Mouse (Mus musculus): ENCODE measurements around the gene Gins1.
"Not testable (repeated sequence)": the region's sequence is repeated elsewhere in the genome, so short reads cannot be mapped to it uniquely, and the experiment has no call there.

Gene Gins1

GRCm38 (mm10) chr2:150909429-150910039, 4.3 kb downstream of the Gins1 start:
- peak; percentile 90 for DNase-seq (ENCODE audit: low read depth, low spot score)

GRCm38 (mm10) chr2:150910295-150910881, 5.2 kb downstream of the Gins1 start:
- DNase-seq (ENCODE audit: low read depth, low spot score) = no peak

- no peak for DNase-seq (ENCODE audit: low read depth, low spot score)
Observed at GRCm38 (mm10) chr2:150914781-150915515, 9.7 kb downstream of the Gins1 start.

GRCm38 (mm10) chr2:150915786-150916185, 10.6 kb downstream of the Gins1 start:
- no peak for DNase-seq (ENCODE audit: low read depth, low spot score)

GRCm38 (mm10) chr2:150918720-150919119, 13.5 kb downstream of the Gins1 start:
- no peak for DNase-seq (ENCODE audit: low read depth, low spot score)

GRCm38 (mm10) chr2:150920543-150920942, 15.3 kb downstream of the Gins1 start:
- no peak for DNase-seq (ENCODE audit: low read depth, low spot score)

- no peak for DNase-seq (ENCODE audit: low read depth, low spot score)
Observed at GRCm38 (mm10) chr2:150921697-150922096, 16.5 kb downstream of the Gins1 start.

- DNase-seq (ENCODE audit: low read depth, low spot score) = no peak
Observed at GRCm38 (mm10) chr2:150922165-150922564, 17.0 kb downstream of the Gins1 start.

- DNase-seq (ENCODE audit: low read depth, low spot score) = no peak
Observed at GRCm38 (mm10) chr2:150923026-150923425, 17.8 kb downstream of the Gins1 start.

- DNase-seq (ENCODE audit: low read depth, low spot score) = no peak
Observed at GRCm38 (mm10) chr2:150923505-150923904, 18.3 kb downstream of the Gins1 start.

GRCm38 (mm10) chr2:150927038-150927720, 22.0 kb downstream of the Gins1 start:
- no peak for DNase-seq (ENCODE audit: low read depth, low spot score)

- no peak for DNase-seq (ENCODE audit: low read depth, low spot score)
Observed at GRCm38 (mm10) chr2:150929156-150929555, 24.0 kb downstream of the Gins1 start.

- no peak for DNase-seq (ENCODE audit: low read depth, low spot score)
Observed at GRCm38 (mm10) chr2:150930806-150931205, 25.6 kb downstream of the Gins1 start.

- no peak for DNase-seq (ENCODE audit: low read depth, low spot score)
Observed at GRCm38 (mm10) chr2:150933482-150933881, 28.3 kb downstream of the Gins1 start.

GRCm38 (mm10) chr2:150934659-150935058, 29.5 kb downstream of the Gins1 start:
- DNase-seq (ENCODE audit: low read depth, low spot score) = no peak

GRCm38 (mm10) chr2:150944017-150944416, 38.8 kb downstream of the Gins1 start:
- DNase-seq (ENCODE audit: low read depth, low spot score) = no peak

- not testable (repeated sequence) for DNase-seq (ENCODE audit: low read depth, low spot score)
Observed at GRCm38 (mm10) chr2:150947341-150947740, 42.1 kb downstream of the Gins1 start.

GRCm38 (mm10) chr2:150947880-150948611, 42.8 kb downstream of the Gins1 start:
- not testable (repeated sequence) for DNase-seq (ENCODE audit: low read depth, low spot score)

GRCm38 (mm10) chr2:150948786-150949185, 43.6 kb downstream of the Gins1 start:
- DNase-seq (ENCODE audit: low read depth, low spot score) = no peak

GRCm38 (mm10) chr2:150949652-150950051, 44.5 kb downstream of the Gins1 start:
- DNase-seq (ENCODE audit: low read depth, low spot score) = no peak

GRCm38 (mm10) chr2:150950056-150950455, 44.9 kb downstream of the Gins1 start:
- no peak for DNase-seq (ENCODE audit: low read depth, low spot score)

GRCm38 (mm10) chr2:150951201-150951600, 46.0 kb downstream of the Gins1 start:
- DNase-seq (ENCODE audit: low read depth, low spot score) = no peak
